Mouse (Mus musculus): ENCODE results near the gene Sec22c.

- TF ChIP-seq GATA1 (IDR thresholded peaks at IDR 0.05; ENCODE audit: low read length) (no peak), TAL1 (IDR thresholded peaks at IDR 0.05; ENCODE audit: low read length) (no peak)
These were observed 23.1 kb downstream of the Sec22c start for GRCm38 (mm10) chr9:121682037-121682680.

Measured in erythroblast, embryonic 14.5 days (primary cell).